Mouse (Mus musculus) duodenum, adult 2 months (tissue): ENCODE results near the gene Scin. TPM values are rescaled to one million over a fixed set of nuclear protein-coding genes. Genes with fewer than 3 reads are reported as not detected.

ENCODE experiments used
- polyA plus RNA-seq: library from polyadenylated mRNA; depleted of rRNA; stranded (reverse); fragments of >200 nt; gene quantifications from 2 replicates; pipeline ENCODE4 v1.2.3, GENCODE M21; 2012; ENCODE audit warnings: low replicate concordance; rRNA removed

The Scin gene
- 23.0 and 58.4 TPM in 2 replicates for polyA plus RNA-seq

GRCm38 (mm10) chr12:40133573-40134271 is at the start of gene Scin:
Scin (minus strand) TSS chr12:40134228.

GRCm38 (mm10) chr12:40037876-40038463 is 96.1 kb downstream of the Scin start, which contains the start of gene Arl4a:
Arl4a (minus strand) TSS chr12:40038025.

Other genes starting within 250 kb of the Scin start
- 2.3 and 3.5 TPM in 2 replicates for gene Arl4a, start 96.2 kb downstream of the Scin start, polyA plus RNA-seq
- gene Lsmem1, start 65.3 kb upstream of the Scin start, polyA plus RNA-seq = not detected in 2 replicates
- 21.5 and 88.7 TPM in 2 replicates for gene Ifrd1, start 114.3 kb upstream of the Scin start, polyA plus RNA-seq